Mouse (Mus musculus) bone marrow, adult 2 months (tissue): ENCODE results near the gene Gm43517.

Experiments used
- CTCF ChIP-seq: fragments of 200-500 bp; IDR thresholded peaks from 2 replicates; pipeline ENCODE4 v1.5.1; 2011; ENCODE audit warnings: low read length, control low read depth; ENCODE audit not compliant: control insufficient read depth, insufficient read depth
- POLR2A ChIP-seq: fragments of 200-500 bp; IDR thresholded peaks from 2 replicates; pipeline ENCODE4 v1.6.1; 2011; ENCODE audit warnings: low read depth, mild to moderate bottlenecking, control low read depth, low read length, borderline replicate concordance; ENCODE audit not compliant: control insufficient read depth

- no peak for TF ChIP-seq CTCF
- no peak for TF ChIP-seq POLR2A
Observed at GRCm38 (mm10) chr12:49409833-49410232, 24.9 kb downstream of the Gm43517 start.
